Mouse (Mus musculus): ENCODE measurements at regions not wholly inside any gene's neighbourhood (a gene's known extent, or its start where the extent isn't known, plus 50 kb on each side); places are given as distances from the start of the nearest gene placed in this dataset.

DNA sequence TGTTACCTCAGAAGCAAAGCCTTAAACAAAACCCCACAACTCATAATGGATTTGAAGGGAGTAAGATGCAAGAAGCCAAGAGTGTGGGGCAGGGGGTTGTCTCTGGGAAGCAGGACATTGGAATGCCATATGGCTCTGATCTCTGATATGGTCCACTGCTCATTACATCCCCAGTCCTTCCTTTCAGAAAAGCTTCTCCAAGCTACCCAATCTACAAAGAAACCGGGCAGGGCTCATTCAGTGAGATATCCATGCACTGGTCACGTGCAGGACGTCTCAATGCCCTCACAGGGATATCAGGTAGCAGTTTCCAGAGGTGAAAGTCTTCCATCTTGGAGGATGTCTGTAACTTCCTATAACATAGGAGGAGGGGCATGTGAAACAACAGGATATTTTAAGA is 61.8 kb upstream of the Aco1 start:
- TF ChIP-seq POLR2A (IDR thresholded peaks at IDR 0.05; ENCODE audit: low read depth, low read length) (no peak), CTCF (conservative IDR thresholded peaks at IDR 0.05; ENCODE audit: insufficient read depth, insufficient read length, low read depth, low read length) (no peak)
